19 mouse cellular contexts compared by ENCODE assay signal in genomic region chr2:166627578-166627977, GRCm38 (mm10).
DNase-seq lines count a peak whose midpoint lies in the region; ATAC-seq and TF ChIP-seq lines count a peak whose summit lies in the region.
"Had no signal": no experiment of that assay in that cellular context is flagged by ENCODE, and none has a peak within 500 bp of the region (broad histone marks: within the 10 kb centered on the region; RNA-seq: fewer than 3 reads in every experiment).

No protein-coding gene starts in this region.

- ATAC-seq in lung, postnatal 0 days: no peak
- ATAC-seq in forebrain, embryonic 16.5 days: no peak
- ATAC-seq: midbrain, embryonic 16.5 days; Patski had no signal

- no peak for TF ChIP-seq POLR2A in lung, adult 2 months (IDR thresholded peaks at IDR 0.05; ENCODE audit: borderline replicate concordance, extremely low read depth, low read depth, low read length)
- no peak for TF ChIP-seq POLR2A in bone marrow macrophage, adult 2 months (IDR thresholded peaks at IDR 0.05; ENCODE audit: borderline replicate concordance, low read depth, low read length)

- H3K9me3 ChIP-seq in lung, postnatal 0 days (ENCODE audit: low read length): no peaks in the 10 kb centered on the region
- no peaks in the 10 kb centered on the region for H3K9me3 ChIP-seq in forebrain, embryonic 16.5 days (ENCODE audit: control insufficient read depth, low read length)
- H3K9me3 ChIP-seq: forebrain, embryonic 10.5 days; heart, embryonic 12.5 days; neural tube, embryonic 13.5 days had no signal

- H3K4me1 ChIP-seq in lung, postnatal 0 days (ENCODE audit: insufficient read depth, low read depth, low read length): peaks cover 6% of the 10 kb centered on the region; the same call in 1 of the 2 replicates
- peaks cover 12% of the 10 kb centered on the region for H3K4me1 ChIP-seq in lung, adult 2 months (ENCODE audit: control insufficient read depth, insufficient read depth, low read length)
- peaks cover 75% of the 10 kb centered on the region for H3K4me1 ChIP-seq in bone marrow macrophage, adult 2 months (ENCODE audit: control insufficient read depth, insufficient read depth, low read length)
- H3K4me1 ChIP-seq in forebrain, embryonic 16.5 days (replicated peaks; ENCODE audit: control insufficient read depth, insufficient read depth, low read length): peaks cover 12% of the 10 kb centered on the region; the same call in 1 of the 2 replicates

- WGBS in lung, postnatal 0 days: 90% methylated on average over 6 of the region's 6 CpGs
- 74% methylated on average over 6 of the region's 6 CpGs for WGBS in lung, adult 2 months
- WGBS in forebrain, embryonic 16.5 days: 92% methylated on average over 6 of the region's 6 CpGs

- H3K4me2 ChIP-seq in lung, postnatal 0 days (replicated peaks; ENCODE audit: low read depth, low read length): no peak overlapping the region
- H3K4me2 ChIP-seq in forebrain, embryonic 16.5 days (ENCODE audit: low read length): no peak overlapping the region
- H3K4me2 ChIP-seq: heart, embryonic 12.5 days; neural tube, embryonic 13.5 days had no signal

- TF ChIP-seq EP300 in lung, postnatal 0 days (IDR thresholded peaks at IDR 0.05): no peak

- H3K27me3 ChIP-seq in lung, postnatal 0 days (replicated peaks; ENCODE audit: insufficient read depth, low read length): no peaks in the 10 kb centered on the region
- H3K27me3 ChIP-seq in forebrain, embryonic 16.5 days (replicated peaks; ENCODE audit: control insufficient read depth, insufficient read depth, low read length): no peaks in the 10 kb centered on the region
- H3K27me3 ChIP-seq: heart, embryonic 12.5 days; neural tube, embryonic 13.5 days; Patski had no signal

- no peaks in the 10 kb centered on the region for H3K36me3 ChIP-seq in lung, postnatal 0 days (ENCODE audit: insufficient read depth, low read length)
- no peaks in the 10 kb centered on the region for H3K36me3 ChIP-seq in forebrain, embryonic 16.5 days (ENCODE audit: control insufficient read depth, insufficient read depth)

- no peak overlapping the region for H3K4me3 ChIP-seq in lung, postnatal 0 days (ENCODE audit: low read depth, low read length)
- no peak overlapping the region for H3K4me3 ChIP-seq in lung, adult 2 months (replicated peaks; ENCODE audit: extremely low read depth, low read depth, low read length)
- H3K4me3 ChIP-seq in bone marrow macrophage, adult 2 months (ENCODE audit: insufficient read depth, low read length): no peak overlapping the region
- no peak overlapping the region for H3K4me3 ChIP-seq in forebrain, embryonic 16.5 days (replicated peaks; ENCODE audit: low read length)
- H3K4me3 ChIP-seq: forebrain, embryonic 10.5 days; heart, embryonic 12.5 days; neural tube, embryonic 13.5 days had no signal

- H3K9ac ChIP-seq in lung, postnatal 0 days (replicated peaks; ENCODE audit: low read depth): no peak overlapping the region
- no peak overlapping the region for H3K9ac ChIP-seq in forebrain, embryonic 16.5 days (replicated peaks; ENCODE audit: low read depth, low read length)
- H3K9ac ChIP-seq: heart, embryonic 12.5 days; neural tube, embryonic 13.5 days had no signal

- peak; percentile 8 for DNase-seq in lung, postnatal 0 days (ENCODE audit: low spot score)
- no peak for DNase-seq in lung, adult 2 months
- peak; percentile 55 for DNase-seq in CD4-positive helper T cell, adult 2 months (ENCODE audit: low read depth, low spot score)
- DNase-seq in naive thymus-derived CD4-positive, alpha-beta T cell, adult 2 months (ENCODE audit: low read depth): peak; percentile 56
- DNase-seq in heart, postnatal 25 days (ENCODE audit: low spot score): no peak
- DNase-seq in ovary, postnatal 10 days (ENCODE audit: low spot score): no peak
- DNase-seq: adrenal gland, postnatal 36 days; cerebellum, postnatal 36 days; gastrocnemius, postnatal 36 days; heart, postnatal 4 days; kidney, adult 9 months; lung, postnatal 14 days had no signal

- no peak for TF ChIP-seq CTCF in lung, postnatal 0 days (IDR thresholded peaks at IDR 0.05)
- TF ChIP-seq CTCF in lung, adult 2 months (IDR thresholded peaks at IDR 0.05; ENCODE audit: insufficient read depth, low read length): no peak
- no peak for TF ChIP-seq CTCF in bone marrow macrophage, adult 2 months (IDR thresholded peaks at IDR 0.05; ENCODE audit: low read depth, low read length)

- H3K27ac ChIP-seq in lung, postnatal 0 days (ENCODE audit: low read length): no peak overlapping the region
- H3K27ac ChIP-seq in bone marrow macrophage, adult 2 months (ENCODE audit: insufficient read depth, low read depth, low read length): peak overlapping the region; percentile 79
- no peak overlapping the region for H3K27ac ChIP-seq in forebrain, embryonic 16.5 days (ENCODE audit: low read length)
- H3K27ac ChIP-seq: forebrain, embryonic 10.5 days; neural tube, embryonic 13.5 days had no signal

- intact Hi-C loops in heart, postnatal 25 days (cut with DNase I): no loop called here

Comparison
In these comparisons a context has a peak if more than half of its experiments do, and no peak if none do; other contexts are left out.
1. DNase-seq: peak in lung, postnatal 0 days (single experiment), CD4-positive helper T cell, adult 2 months (single experiment) and naive thymus-derived CD4-positive, alpha-beta T cell, adult 2 months (single experiment); none in lung, adult 2 months (single experiment), heart, postnatal 25 days (single experiment) and ovary, postnatal 10 days (single experiment).